Mouse (Mus musculus) thymus, adult 2 months (tissue): Measurements from ENCODE around the gene Cldn4. TPM values are rescaled to one million over a fixed set of nuclear protein-coding genes. Genes with fewer than 3 reads are reported as not detected.
"Not testable (repeated sequence)": the region's sequence is repeated elsewhere in the genome, so short reads cannot be mapped to it uniquely, and the experiment has no call there.

Source experiments
- DNase-seq: peaks from one replicate; pipeline ENCODE4 v3.0.0; 2021
- H3K27ac ChIP-seq: fragments of 200-500 bp; 2 replicates; pipeline ENCODE4 v1.5.1; 2012; ENCODE audit warnings: low read length, control low read depth; ENCODE audit not compliant: control insufficient read depth, insufficient read depth
- H3K27me3 ChIP-seq: fragments of 200-500 bp; 2 replicates; pipeline ENCODE4 v1.6.1; 2012; ENCODE audit warnings: mild to moderate bottlenecking, low read length, moderate library complexity, mixed read lengths; ENCODE audit not compliant: control insufficient read depth, insufficient read depth
- H3K36me3 ChIP-seq: fragments of 200-500 bp; 2 replicates; pipeline ENCODE4 v1.6.1; 2012; ENCODE audit warnings: mild to moderate bottlenecking, low read length, moderate library complexity; ENCODE audit not compliant: control insufficient read depth, insufficient read depth
- H3K4me1 ChIP-seq: fragments of 200-500 bp; replicated peaks from 2 replicates; pipeline ENCODE4 v1.6.1; 2012; ENCODE audit warnings: low read length; ENCODE audit not compliant: control insufficient read depth, insufficient read depth
- H3K4me3 ChIP-seq: fragments of 200-500 bp; 2 replicates; pipeline ENCODE4 v1.5.1; 2012; ENCODE audit warnings: mild to moderate bottlenecking, low read length, control low read depth, moderate library complexity; ENCODE audit not compliant: control insufficient read depth, insufficient read depth
- CTCF ChIP-seq: fragments of 200-500 bp; IDR thresholded peaks from 2 replicates; pipeline ENCODE4 v1.5.1; 2012; ENCODE audit warnings: mild to moderate bottlenecking, control low read depth, low read length, moderate library complexity, borderline replicate concordance; ENCODE audit not compliant: control insufficient read depth, poor library complexity, insufficient read depth; ENCODE audit errors: extremely low read depth
- POLR2A ChIP-seq: fragments of 200-500 bp; IDR thresholded peaks from 2 replicates; pipeline ENCODE4 v1.6.1; 2012; ENCODE audit warnings: mild to moderate bottlenecking, low read length, control low read depth, moderate library complexity; ENCODE audit not compliant: control insufficient read depth, poor library complexity, insufficient read depth; ENCODE audit errors: extremely low read depth
- WGBS: fragments of 180-500 bp; shearing (Covaris S2); methylation state at CpG from one replicate; pipeline ENCODE4 v1.1.7; 2018; 5-methylcytosine and 5-hydroxymethylcytosine counted together
- polyA plus RNA-seq: library from polyadenylated mRNA; depleted of rRNA; stranded (reverse); fragments of >200 nt; gene quantifications from 2 replicates; pipeline ENCODE4 v1.2.3, GENCODE M21; 2012

Cldn4 gene
- polyA plus RNA-seq, 1 experiment = 57.8 TPM

DNA sequence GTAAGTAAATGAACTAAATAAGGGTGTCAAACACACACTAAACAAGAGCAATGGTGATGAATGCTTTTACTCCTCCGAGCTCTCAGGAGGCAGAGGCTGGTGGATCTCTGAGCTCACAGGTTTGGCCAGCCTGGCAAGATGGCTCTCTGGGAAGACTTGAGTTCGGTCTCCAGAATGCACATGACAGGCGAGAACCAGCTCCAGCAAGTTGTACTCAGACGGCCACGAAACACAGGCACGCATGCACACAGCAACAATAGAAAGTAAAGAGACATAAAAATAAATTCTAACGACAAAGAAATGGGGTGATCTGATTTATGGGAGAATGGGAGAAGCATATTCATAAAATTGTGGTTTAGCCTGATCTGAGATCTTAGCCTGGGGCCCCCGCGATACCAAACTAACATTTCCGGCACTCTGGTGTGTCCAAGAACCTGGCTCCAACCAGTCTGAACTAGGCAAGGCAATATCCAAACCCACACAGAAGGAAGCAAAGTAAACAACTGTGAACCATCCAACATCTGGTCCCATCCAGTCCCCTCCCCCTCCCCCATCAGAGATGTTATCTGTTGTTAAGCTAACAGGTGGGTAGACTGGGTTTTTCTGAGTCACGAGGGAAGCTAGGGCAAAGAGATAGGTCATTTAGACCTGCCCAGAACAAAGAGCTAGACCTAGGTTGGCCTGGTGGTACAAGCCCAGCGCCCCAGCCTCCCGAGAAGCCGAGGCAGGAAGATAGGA, 5.1 kb downstream of the Cldn4 start:
- peak; percentile 75 for DNase-seq
- no peak for TF ChIP-seq CTCF
- no peak for TF ChIP-seq POLR2A
- Histone ChIP-seq H3K27me3 (no peaks in the 10 kb centered on the region), H3K36me3 (no peaks in the 10 kb centered on the region), H3K4me1 (peaks cover 56% of the 10 kb centered on the region), H3K27ac (peak overlapping the region; percentile 58), H3K4me3 (no peak overlapping the region)
- whole genome bisulfite sequencing = 23% methylated on average over 14 of the region's 14 CpGs

DNA sequence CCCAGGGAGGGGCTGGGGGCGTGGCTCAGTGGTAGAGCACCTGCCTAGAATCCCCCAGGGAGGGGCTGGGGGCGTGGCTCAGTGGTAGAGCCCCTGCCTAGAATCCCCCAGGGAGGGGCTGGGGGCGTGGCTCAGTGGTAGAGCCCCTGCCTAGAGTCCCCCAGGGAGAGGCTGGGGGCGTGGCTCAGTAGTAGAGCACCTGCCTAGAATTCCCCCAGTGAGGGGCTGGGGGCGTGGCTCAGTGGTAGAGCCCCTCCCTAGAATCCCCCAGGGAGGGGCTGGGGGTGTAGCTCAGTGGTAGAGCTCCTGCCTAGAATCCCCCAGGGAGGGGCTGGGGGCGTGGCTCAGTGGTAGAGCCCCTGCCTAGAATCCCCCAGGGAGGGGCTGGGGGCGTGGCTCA, 7.2 kb downstream of the Cldn4 start:
- peaks cover 42% of the 10 kb centered on the region for H3K4me1 ChIP-seq
- not testable (repeated sequence) for H3K36me3 ChIP-seq, H3K27ac ChIP-seq, H3K4me3 ChIP-seq, H3K27me3 ChIP-seq, DNase-seq
- 100% methylated on average over 4 of the region's 7 CpGs for WGBS

DNA sequence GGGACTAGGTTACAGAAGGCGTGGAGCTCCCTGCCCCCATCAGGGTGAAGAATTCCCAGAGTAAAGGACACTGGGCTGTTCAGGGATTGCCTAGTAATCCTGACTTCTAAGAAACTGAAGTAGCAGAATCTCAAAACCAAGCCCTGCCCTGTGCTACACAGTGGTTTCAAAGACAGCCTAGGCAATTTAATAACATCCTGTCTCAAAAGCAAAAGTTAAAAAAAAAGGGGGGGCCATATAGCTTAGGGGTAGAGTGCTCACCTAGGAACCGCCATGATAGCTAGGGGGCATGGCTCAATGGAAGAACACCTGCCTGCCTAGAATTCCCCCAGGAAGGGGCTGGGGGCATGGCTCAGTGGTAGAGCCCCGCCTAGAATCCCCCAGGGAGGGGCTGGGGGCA, 7.7 kb downstream of the Cldn4 start:
- 70% methylated on average over 3 of the region's 3 CpGs for WGBS
- no peaks in the 10 kb centered on the region for H3K27me3 ChIP-seq
- no peak overlapping the region for H3K4me3 ChIP-seq
- peaks cover 40% of the 10 kb centered on the region for H3K4me1 ChIP-seq
- TF ChIP-seq CTCF = no peak
- no peak for TF ChIP-seq POLR2A
- H3K27ac ChIP-seq = peak overlapping the region; percentile 46
- no peaks in the 10 kb centered on the region for H3K36me3 ChIP-seq
- DNase-seq = no peak

DNA sequence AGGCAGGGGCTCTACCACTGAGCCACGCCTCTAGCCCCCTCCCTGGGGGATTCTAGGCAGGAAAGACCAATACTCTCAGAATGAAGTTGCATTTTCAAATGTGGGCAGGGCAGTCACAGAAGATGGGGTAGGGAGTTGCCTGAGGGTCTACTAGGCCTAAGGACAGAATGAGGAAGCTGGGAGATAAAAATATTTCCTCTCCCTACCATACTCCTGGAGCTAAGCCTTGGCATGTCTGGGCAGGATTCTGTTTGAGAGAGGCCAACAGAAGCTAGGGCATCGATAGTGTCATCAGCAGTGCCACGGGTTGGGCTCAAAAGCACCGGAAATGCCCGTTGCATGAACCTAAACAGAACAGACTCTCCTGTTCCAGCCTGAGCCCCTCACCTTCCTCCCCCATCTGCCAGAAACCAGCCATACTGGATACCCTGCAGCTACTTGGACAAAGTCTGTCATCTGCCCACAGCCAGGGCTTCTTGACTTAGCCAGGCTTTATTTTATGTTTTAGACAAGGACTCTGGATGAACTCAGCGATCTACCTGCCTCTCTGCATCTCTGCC, 10.0 kb downstream of the Cldn4 start:
- Histone ChIP-seq H3K36me3 (no peaks in the 10 kb centered on the region), H3K4me1 (peaks cover 39% of the 10 kb centered on the region), H3K27me3 (no peaks in the 10 kb centered on the region), H3K4me3 (no peak overlapping the region), H3K27ac (no peak overlapping the region)
- DNase-seq = no peak
- 86% methylated on average over 6 of the region's 6 CpGs for WGBS
- TF ChIP-seq POLR2A = no peak

DNA sequence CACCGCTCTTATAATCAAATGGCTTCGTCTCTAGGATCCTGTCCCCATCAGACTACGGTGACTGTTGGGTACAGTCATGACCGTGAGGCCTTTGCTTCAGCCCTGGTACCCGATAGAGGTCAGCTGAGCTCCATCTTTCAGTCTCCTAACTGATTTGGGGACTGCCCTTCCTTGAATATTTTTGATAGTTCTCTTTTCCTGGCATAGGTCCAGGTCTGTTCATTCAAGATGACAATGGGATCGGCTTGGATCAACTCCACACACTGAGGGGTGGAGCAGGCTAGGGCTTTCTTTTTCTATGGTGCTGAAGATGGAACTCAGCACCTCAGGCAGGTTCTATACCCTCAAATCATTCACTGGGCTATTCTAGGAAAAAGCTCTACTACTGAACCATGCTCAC, 10.7 kb downstream of the Cldn4 start:
- H3K27me3 ChIP-seq = no peaks in the 10 kb centered on the region
- no peaks in the 10 kb centered on the region for H3K36me3 ChIP-seq
- no peak overlapping the region for H3K4me3 ChIP-seq

DNA sequence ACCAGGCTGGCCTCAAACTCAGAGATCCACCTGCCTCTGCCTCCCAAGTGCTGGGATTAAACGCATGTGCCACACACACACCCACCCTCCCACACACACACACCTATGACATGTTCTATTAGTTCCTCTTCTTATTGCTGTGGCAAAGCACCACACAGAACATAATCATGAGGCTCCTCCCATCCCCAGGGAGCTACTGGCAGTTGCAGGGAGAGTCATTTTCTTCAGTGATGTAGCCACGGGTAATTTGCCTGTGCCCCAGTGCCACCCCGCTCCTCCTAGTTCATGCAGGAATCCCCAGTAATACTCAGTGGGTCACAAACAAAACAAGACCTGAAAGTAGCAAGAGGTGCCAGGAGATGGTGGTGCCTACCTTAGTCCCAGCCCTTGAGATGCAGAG, 12.1 kb downstream of the Cldn4 start:
- H3K27ac ChIP-seq = no peak overlapping the region
- no peaks in the 10 kb centered on the region for H3K27me3 ChIP-seq
- 75% methylated on average over 3 of the region's 3 CpGs for WGBS
- no peak for DNase-seq
- H3K36me3 ChIP-seq = no peaks in the 10 kb centered on the region
- no peak for TF ChIP-seq POLR2A
- TF ChIP-seq CTCF = no peak
- peaks cover 23% of the 10 kb centered on the region for H3K4me1 ChIP-seq
- H3K4me3 ChIP-seq = no peak overlapping the region

More for the DNA sequence above, 10.7 kb downstream of the Cldn4 start:
- Histone ChIP-seq H3K4me1 (peaks cover 32% of the 10 kb centered on the region), H3K27ac (no peak overlapping the region)
- no peak for TF ChIP-seq POLR2A
- TF ChIP-seq CTCF = no peak
- 96% methylated on average over 6 of the region's 6 CpGs for WGBS
- DNase-seq = no peak

DNA sequence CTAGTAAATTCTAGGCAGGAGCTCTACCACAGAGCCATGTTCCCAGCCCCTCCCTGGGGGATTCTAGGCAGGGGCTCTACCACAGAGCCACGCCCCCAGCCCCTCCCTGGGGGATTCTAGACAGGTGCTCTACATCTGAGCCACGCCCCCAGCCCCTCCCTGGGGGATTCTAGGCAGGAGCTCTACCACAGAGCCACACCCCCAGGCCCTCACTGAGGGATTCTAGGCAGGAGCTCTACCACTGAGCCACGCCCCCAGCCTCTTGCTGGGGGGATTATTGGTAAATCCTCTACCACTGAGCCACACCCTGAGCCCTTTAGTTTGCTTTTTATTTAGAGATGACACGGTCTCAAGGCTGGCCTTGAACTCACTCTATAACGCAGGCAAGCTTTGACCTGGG, 13.0 kb downstream of the Cldn4 start:
- not testable (repeated sequence) for H3K36me3 ChIP-seq, DNase-seq, H3K4me3 ChIP-seq, H3K27me3 ChIP-seq
- 97% methylated on average over 5 of the region's 5 CpGs for WGBS
- Histone ChIP-seq H3K27ac (peak overlapping the region; percentile 33), H3K4me1 (peaks cover 20% of the 10 kb centered on the region)
